Mouse (Mus musculus) midbrain, embryonic 14.5 days (tissue): ENCODE measurements around the gene Mal. TPM values are rescaled to one million over a fixed set of nuclear protein-coding genes. Genes with fewer than 3 reads are reported as not detected.

Experiments
- ATAC-seq: fragments of 200-750 bp; cut with Nextera tagmentation; 2 replicates; pipeline ENCODE4 v1.8.0; 2017; ENCODE audit warnings: moderate number of reproducible peaks, moderate library complexity; ENCODE audit not compliant: low FRiP score, low TSS enrichment
- DNase-seq: peaks from one replicate; pipeline ENCODE4 v3.0.0-alpha.2; 2015
- H3K27ac ChIP-seq: fragments of 300-500 bp; sonication (generic); replicated peaks from 2 replicates; pipeline ENCODE4 v1.5.1; 2014; ENCODE audit warnings: mild to moderate bottlenecking, low read depth, low read length, moderate library complexity
- H3K27me3 ChIP-seq: fragments of 300-500 bp; sonication (generic); 2 replicates; pipeline ENCODE4 v1.6.1; 2014; ENCODE audit warnings: low read length, control low read depth, mixed read lengths; ENCODE audit not compliant: control insufficient read depth, insufficient read depth
- H3K36me3 ChIP-seq: fragments of 300-500 bp; sonication (generic); 2 replicates; pipeline ENCODE4 v1.6.1; 2014; ENCODE audit warnings: low read length, control low read depth; ENCODE audit not compliant: control insufficient read depth, insufficient read depth
- H3K4me1 ChIP-seq: fragments of 300-500 bp; sonication (generic); 2 replicates; pipeline ENCODE4 v1.6.1; 2014; ENCODE audit warnings: mild to moderate bottlenecking, antibody characterized with exemption, low read length, control low read depth; ENCODE audit not compliant: control insufficient read depth, insufficient read depth
- H3K4me2 ChIP-seq: fragments of 300-500 bp; sonication (generic); 2 replicates; pipeline ENCODE4 v1.6.1; 2014; ENCODE audit warnings: mild to moderate bottlenecking, low read length, moderate library complexity
- H3K4me3 ChIP-seq: fragments of 300-500 bp; sonication (generic); replicated peaks from 2 replicates; pipeline ENCODE4 v1.5.1; 2014; ENCODE audit warnings: low read depth, low read length
- H3K9ac ChIP-seq: fragments of 300-500 bp; sonication (generic); replicated peaks from 2 replicates; pipeline ENCODE4 v1.6.1; 2014; ENCODE audit warnings: mild to moderate bottlenecking, low read length, moderate library complexity
- H3K9me3 ChIP-seq: fragments of 300-500 bp; sonication (generic); 2 replicates; pipeline ENCODE4 v1.6.1; 2016; ENCODE audit warnings: low read length, control low read depth, mixed read lengths; ENCODE audit not compliant: control insufficient read depth
- WGBS: fragments of 180-500 bp; shearing (Covaris S2); extraction: QIAGEN DNeasy Blood & Tissue Kit; methylation state at CpG from one replicate; pipeline ENCODE4 v1.1.7; 2014; 5-methylcytosine and 5-hydroxymethylcytosine counted together
- polyA plus RNA-seq: library from polyadenylated mRNA; unstranded; fragments of >200 nt; fragmentation: Nextera tagmentation; extraction: Ambion mirVana; gene quantifications from 2 replicates; pipeline ENCODE4 v1.2.1, GENCODE M21; 2014

Mal gene
- polyA plus RNA-seq, 1 experiment from 2014 or later = 3.0 TPM

GRCm38 (mm10) chr2:127586694-127587513 lies 69.6 kb downstream of the Mal start, which contains the start of the genes Zfp661 and Mrps5:
Gene Zfp661 (minus strand): TSS chr2:127587094.
Gene Mrps5 (plus strand): TSS chr2:127587222.
- H3K36me3 ChIP-seq = peaks cover 8% of the 10 kb centered on the region; the same call in 1 of the 2 replicates
- H3K4me1 ChIP-seq = peaks cover 21% of the 10 kb centered on the region
- no peaks in the 10 kb centered on the region for H3K9me3 ChIP-seq
- H3K4me3 ChIP-seq = peak within 1 kb of the TSS; percentile 95
- peak; percentile 87 for ATAC-seq
- WGBS = 4% methylated on average over 39 of the region's 39 CpGs
- DNase-seq = peak; percentile 92
- peak within 1 kb of the TSS; percentile 86 for H3K9ac ChIP-seq
- H3K4me2 ChIP-seq = peak within 1 kb of the TSS; percentile 82
- no peaks in the 10 kb centered on the region for H3K27me3 ChIP-seq
- H3K27ac ChIP-seq = peak within 1 kb of the TSS; percentile 95

DNA sequence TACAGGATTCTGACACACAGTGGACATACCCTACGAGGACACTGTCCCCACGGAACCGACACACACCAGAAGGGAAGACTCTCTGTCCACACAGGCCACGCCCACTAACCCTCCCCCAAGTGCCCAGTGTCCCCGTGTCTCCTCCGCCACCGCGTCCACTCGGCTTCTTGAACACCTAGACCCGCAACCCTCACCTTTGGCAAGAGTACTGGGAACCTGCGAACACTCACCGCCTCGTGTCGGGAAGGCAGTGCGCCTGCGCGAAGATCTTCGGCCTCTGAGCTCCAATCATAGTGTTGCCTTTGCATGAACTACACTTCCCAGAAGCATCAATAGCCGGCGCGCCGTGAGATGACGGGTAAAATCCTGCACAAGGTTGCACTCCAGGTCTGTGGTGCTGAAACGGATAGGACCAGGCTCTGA lies 72.0 kb downstream of the Mal start:
- ATAC-seq (peak; percentile 87), DNase-seq (peak; percentile 98)
- Histone ChIP-seq H3K4me1 (peaks cover 21% of the 10 kb centered on the region), H3K9me3 (no peaks in the 10 kb centered on the region), H3K36me3 (peaks cover 4% of the 10 kb centered on the region; the same call in 1 of the 2 replicates), H3K27me3 (no peaks in the 10 kb centered on the region), H3K4me2 (peak overlapping the region; percentile 64), H3K4me3 (peak overlapping the region; percentile 67), H3K27ac (peak overlapping the region; percentile 49; the same call in 1 of the 2 replicates), H3K9ac (peak overlapping the region; percentile 62)
- under 1% methylated on average over 24 of the region's 24 CpGs for WGBS

Other genes starting within 250 kb of the Mal start
- 0.08 TPM in 2 replicates for gene Gpat2, start 231.5 kb downstream of the Mal start, polyA plus RNA-seq
- 37.0 and 42.8 TPM in 2 replicates for gene Fahd2a, start 212.1 kb downstream of the Mal start, polyA plus RNA-seq
- 10.7 and 13.1 TPM in 2 replicates for gene Kcnip3, start 134.6 kb downstream of the Mal start, polyA plus RNA-seq
- not detected in 2 replicates for gene Prom2, start 115.2 kb downstream of the Mal start, polyA plus RNA-seq
- gene Zfp661, start 69.6 kb downstream of the Mal start, polyA plus RNA-seq = 6.2 and 10.2 TPM in 2 replicates
- gene Mrps5, start 69.5 kb downstream of the Mal start, polyA plus RNA-seq = 148 TPM in 2 replicates
- gene Mall, start 73.2 kb upstream of the Mal start, polyA plus RNA-seq = 0.74 and 0.95 TPM in 2 replicates
- gene Nphp1, start 132.2 kb upstream of the Mal start, polyA plus RNA-seq = 10.8 and 17.2 TPM in 2 replicates
- 38.2 and 44.6 TPM in 2 replicates for gene Mtln, start 135.8 kb upstream of the Mal start, polyA plus RNA-seq
- 3.0 and 5.0 TPM in 2 replicates for gene Bub1, start 175.2 kb upstream of the Mal start, polyA plus RNA-seq
- 0.13 and 0.24 TPM in 2 replicates for gene Acoxl, start 182.2 kb upstream of the Mal start, polyA plus RNA-seq